Mouse (Mus musculus): ENCODE data around the gene Zfp369. TPM values are rescaled to one million over a fixed set of nuclear protein-coding genes. Genes with fewer than 3 reads are reported as not detected.

Zfp369 gene
- polyA plus RNA-seq (2012; rRNA removed) = 13.3 and 16.7 TPM in 2 replicates

DNA sequence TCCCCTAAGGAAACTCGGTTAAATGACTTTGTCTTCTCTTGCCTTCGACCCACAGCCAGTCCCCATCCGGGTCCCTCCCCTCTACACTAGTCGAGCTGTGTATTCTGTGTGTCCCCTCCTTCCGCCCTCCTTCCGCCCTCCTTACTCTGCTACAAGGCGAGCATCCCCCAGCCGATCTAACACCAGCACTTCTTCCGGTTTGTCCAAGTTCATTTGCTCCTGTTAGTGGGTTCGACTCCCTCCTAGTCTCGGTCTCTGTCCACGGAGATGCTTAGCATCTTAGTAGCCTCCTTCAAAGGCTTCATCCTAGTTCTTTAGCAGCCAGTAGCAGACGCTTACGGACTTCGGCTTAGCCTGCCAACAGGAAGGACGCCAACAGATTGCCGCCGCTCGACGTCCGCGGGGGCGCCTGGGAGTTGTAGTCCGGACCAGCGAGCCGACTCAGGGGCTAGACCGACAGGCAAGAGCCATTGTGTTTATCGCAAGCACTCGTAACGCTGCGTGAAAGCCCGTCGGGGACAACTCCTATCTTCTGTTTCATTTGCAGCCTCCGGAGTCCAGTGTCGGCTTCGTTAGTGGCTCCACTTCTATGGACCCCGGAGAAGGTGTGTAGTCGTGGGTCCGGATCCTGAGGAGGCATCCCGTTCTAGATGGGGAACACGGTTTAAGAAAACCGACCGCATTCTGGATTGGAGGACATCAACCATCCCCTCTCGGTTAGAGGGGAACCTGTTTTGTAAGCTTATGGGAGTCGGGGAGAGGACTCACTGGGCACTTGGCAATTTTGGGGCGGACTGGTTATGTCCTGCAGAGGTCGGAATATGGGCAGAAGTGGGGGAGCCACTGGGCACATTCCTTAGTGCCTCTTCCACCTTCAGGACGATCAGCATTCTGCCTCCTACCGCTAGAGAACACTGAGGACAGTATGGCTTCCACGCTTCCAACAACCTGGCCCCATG is at the start of gene Zfp369:
Zfp369 (plus strand) TSS at position 432 of the 959 bp plus-strand sequence.
- Histone ChIP-seq H3K4me1 (ENCODE audit: control insufficient read depth, insufficient read depth, low read length) (peaks cover 5% of the 10 kb centered on the region; the same call in 1 of the 2 replicates), H3K4me3 (replicated peaks; ENCODE audit: extremely low read depth, low read depth, low read length) (peak within 1 kb of the TSS; percentile 87)
- DNase-seq = peak; percentile 93
- WGBS = under 1% methylated on average over 50 of the region's 50 CpGs
- TF ChIP-seq CTCF (IDR thresholded peaks at IDR 0.05; ENCODE audit: insufficient read depth, low read length) (no peak), POLR2A (IDR thresholded peaks at IDR 0.05; ENCODE audit: borderline replicate concordance, extremely low read depth, low read depth, low read length) (peak; percentile 71; the same call in 1 of the 2 replicates)

DNA sequence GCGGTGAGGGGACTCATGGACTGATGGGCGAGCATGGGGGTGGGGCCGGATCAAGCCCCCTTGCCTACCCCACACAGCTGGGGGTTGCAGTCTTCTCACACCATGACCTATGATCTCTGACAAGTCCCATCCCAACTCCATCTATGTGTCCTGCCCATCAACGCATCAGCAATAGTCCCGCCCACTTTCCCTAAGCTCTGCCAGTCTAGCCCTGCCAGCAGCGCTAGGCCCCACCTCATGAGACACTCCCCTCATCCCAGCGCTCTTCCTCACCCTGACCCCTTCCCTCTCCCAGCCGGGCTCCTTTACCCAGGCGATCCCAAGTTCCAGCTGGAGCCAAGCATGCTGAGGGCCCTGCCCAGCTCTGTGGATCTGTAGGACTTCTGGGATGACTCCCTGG is 41.4 kb upstream of the Zfp369 start:
- 67% methylated on average over 9 of the region's 9 CpGs for WGBS
- no peak for DNase-seq
- Histone ChIP-seq H3K4me3 (replicated peaks; ENCODE audit: extremely low read depth, low read depth, low read length) (no peak overlapping the region), H3K4me1 (ENCODE audit: control insufficient read depth, insufficient read depth, low read length) (peaks cover 4% of the 10 kb centered on the region; the same call in 1 of the 2 replicates)
- TF ChIP-seq CTCF (IDR thresholded peaks at IDR 0.05; ENCODE audit: insufficient read depth, low read length) (no peak), POLR2A (IDR thresholded peaks at IDR 0.05; ENCODE audit: borderline replicate concordance, extremely low read depth, low read depth, low read length) (no peak)

DNA sequence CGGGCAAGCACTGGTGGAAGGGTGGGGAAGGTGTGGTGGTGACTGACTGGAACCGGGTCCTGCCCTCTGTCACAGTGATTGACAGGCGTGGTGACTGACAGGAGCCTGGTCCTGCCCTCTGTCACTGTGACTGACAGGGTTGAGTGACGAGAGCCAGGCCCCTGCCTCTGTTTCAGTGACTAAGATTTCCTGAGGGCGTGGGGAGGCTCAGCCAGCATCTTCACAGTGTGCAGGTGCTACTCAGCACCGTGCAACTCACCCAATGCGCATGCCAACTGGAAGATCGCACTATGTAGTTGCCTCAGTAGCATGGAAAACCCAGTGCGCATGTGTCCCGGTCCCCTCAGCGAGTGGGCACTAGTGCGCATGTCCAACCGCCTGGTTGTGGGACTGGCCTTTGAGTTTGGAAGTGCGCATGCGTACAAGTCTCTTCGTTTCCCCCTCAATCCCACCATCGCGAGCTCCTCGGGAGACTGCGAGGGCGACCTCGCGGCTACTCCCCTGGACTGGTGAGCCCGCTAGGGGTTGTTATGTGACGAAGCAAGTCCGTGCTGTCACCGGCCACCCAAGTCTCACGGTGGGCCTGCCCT is 38.0 kb upstream of the Zfp369 start:
- WGBS = under 1% methylated on average over 28 of the region's 28 CpGs

DNA sequence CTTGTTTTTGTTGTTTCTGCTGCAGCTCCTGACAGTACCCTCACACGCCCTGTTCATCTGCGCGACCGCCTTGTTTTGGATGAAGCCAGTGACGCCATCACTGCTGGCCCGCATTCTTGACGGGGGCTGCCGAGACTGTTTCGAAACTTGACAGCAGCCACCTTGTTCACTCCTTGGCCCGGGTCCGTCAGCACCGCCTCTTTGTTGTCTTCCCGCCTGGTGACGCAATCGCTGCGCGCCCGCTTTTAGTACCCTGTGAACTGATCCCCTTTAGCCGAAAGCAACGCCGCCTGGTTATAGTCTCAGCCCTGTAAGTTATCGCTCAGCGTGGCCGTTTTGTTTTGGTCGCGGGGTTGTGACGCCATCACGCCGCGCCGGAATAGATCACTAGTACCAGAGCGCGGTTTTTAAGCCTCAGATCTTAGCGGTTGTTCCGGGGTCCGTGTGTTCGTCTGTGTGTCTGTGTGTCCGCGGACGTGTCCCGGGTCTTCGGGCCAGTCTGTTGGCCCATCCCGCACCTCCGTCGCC is 37.5 kb upstream of the Zfp369 start:
- DNase-seq = peak; percentile 94
- Histone ChIP-seq H3K4me1 (ENCODE audit: control insufficient read depth, insufficient read depth, low read length) (peaks cover 4% of the 10 kb centered on the region; the same call in 1 of the 2 replicates), H3K4me3 (replicated peaks; ENCODE audit: extremely low read depth, low read depth, low read length) (peak overlapping the region; percentile 84)
- peak; percentile 44; the same call in 1 of the 2 replicates for TF ChIP-seq POLR2A (IDR thresholded peaks at IDR 0.05; ENCODE audit: borderline replicate concordance, extremely low read depth, low read depth, low read length)
- TF ChIP-seq CTCF (IDR thresholded peaks at IDR 0.05; ENCODE audit: insufficient read depth, low read length) = no peak
- under 1% methylated on average over 45 of the region's 45 CpGs for WGBS

More for the DNA sequence above, 38.0 kb upstream of the Zfp369 start:
- H3K4me3 ChIP-seq (replicated peaks; ENCODE audit: extremely low read depth, low read depth, low read length) = peak overlapping the region; percentile 84
- peaks cover 4% of the 10 kb centered on the region; the same call in 1 of the 2 replicates for H3K4me1 ChIP-seq (ENCODE audit: control insufficient read depth, insufficient read depth, low read length)
- TF ChIP-seq CTCF (IDR thresholded peaks at IDR 0.05; ENCODE audit: insufficient read depth, low read length) = no peak
- peak; percentile 79; the same call in 1 of the 2 replicates for TF ChIP-seq POLR2A (IDR thresholded peaks at IDR 0.05; ENCODE audit: borderline replicate concordance, extremely low read depth, low read depth, low read length)
- peak; percentile 92 for DNase-seq

DNA sequence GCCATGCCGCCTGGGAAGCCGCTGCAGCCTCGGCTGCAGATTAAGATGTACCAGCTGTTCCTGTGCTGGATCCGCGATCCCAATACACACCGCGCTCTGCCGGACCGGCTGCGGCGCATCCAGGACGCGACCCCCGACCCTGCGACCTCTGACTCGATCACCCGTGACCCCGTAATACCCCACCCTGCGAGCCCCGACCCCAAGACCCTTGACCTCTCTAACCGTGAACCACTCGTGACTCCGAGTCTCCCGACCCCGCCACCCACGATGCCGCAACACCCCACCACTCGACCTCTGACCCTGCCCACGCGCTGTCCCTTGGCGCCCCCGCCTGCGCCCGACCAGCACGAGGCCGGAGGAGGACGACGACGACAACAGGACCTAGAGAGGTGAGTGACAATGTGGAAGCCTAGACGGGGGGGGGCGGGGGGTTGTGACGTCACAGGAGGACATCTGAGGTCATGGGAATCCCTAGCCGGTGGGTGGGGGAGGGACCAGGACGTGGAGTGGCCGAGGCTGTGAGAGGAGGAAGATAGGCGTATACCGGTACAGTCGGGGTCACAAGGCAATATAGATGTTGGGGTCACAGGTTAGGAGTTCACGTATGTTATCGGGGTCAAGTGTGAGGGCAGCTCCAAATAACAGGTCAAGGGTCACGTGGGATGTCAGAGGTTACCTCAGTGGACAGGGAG is 36.8 kb upstream of the Zfp369 start:
- 3% methylated on average over 51 of the region's 51 CpGs for WGBS
- H3K4me3 ChIP-seq (replicated peaks; ENCODE audit: extremely low read depth, low read depth, low read length) = peak overlapping the region; percentile 84
- peaks cover 4% of the 10 kb centered on the region; the same call in 1 of the 2 replicates for H3K4me1 ChIP-seq (ENCODE audit: control insufficient read depth, insufficient read depth, low read length)
- DNase-seq = no peak
- no peak for TF ChIP-seq CTCF (IDR thresholded peaks at IDR 0.05; ENCODE audit: insufficient read depth, low read length)
- no peak for TF ChIP-seq POLR2A (IDR thresholded peaks at IDR 0.05; ENCODE audit: borderline replicate concordance, extremely low read depth, low read depth, low read length)

DNA sequence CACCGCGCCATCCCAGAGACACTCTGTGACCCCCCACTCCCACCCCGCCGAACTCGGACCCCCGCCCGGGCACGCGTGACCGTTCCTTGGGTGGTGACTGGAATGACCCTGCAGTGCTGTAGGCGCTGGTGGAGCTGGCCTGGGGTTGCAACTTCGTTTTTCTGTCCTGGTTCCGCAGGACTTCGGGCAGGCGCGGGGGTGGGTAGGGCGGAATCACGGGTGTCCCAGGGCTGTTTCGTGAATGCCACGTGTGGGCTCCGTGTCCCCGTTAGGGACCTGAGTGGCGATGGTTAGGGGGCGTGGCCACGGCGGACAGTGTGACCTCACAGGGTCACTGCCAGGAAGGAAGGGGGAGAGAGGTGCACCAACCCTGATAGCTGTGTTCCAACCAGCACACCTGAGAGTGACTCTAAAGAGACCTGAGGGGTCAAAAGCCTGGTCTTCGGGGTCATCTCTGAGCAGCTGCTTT is 36.3 kb upstream of the Zfp369 start:
- DNase-seq = no peak
- WGBS = 32% methylated on average over 27 of the region's 27 CpGs
- TF ChIP-seq CTCF (IDR thresholded peaks at IDR 0.05; ENCODE audit: insufficient read depth, low read length) (no peak), POLR2A (IDR thresholded peaks at IDR 0.05; ENCODE audit: borderline replicate concordance, extremely low read depth, low read depth, low read length) (no peak)
- Histone ChIP-seq H3K4me3 (replicated peaks; ENCODE audit: extremely low read depth, low read depth, low read length) (peak overlapping the region; percentile 25), H3K4me1 (ENCODE audit: control insufficient read depth, insufficient read depth, low read length) (peaks cover 4% of the 10 kb centered on the region; the same call in 1 of the 2 replicates)

DNA sequence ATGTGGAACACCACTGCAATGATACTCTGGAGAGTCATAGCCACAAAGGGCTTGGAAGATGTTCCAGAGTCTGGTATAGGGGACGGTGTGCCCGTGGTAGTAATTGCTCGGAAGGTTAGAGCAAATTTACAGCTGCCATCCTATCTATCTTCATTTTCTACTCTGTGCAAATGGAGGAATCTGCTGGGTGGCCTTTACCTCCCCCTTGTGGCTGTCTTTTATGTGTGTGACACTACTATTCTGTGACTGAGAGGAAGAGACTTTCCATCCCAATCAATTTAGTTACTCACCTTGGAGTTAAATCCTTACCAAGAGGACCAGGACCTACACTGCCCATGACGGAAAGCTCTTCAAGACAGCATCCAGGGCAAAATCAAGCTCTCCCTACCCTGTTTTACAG is 35.3 kb upstream of the Zfp369 start:
- 91% methylated on average over 4 of the region's 4 CpGs for WGBS
- no peak for DNase-seq

DNA sequence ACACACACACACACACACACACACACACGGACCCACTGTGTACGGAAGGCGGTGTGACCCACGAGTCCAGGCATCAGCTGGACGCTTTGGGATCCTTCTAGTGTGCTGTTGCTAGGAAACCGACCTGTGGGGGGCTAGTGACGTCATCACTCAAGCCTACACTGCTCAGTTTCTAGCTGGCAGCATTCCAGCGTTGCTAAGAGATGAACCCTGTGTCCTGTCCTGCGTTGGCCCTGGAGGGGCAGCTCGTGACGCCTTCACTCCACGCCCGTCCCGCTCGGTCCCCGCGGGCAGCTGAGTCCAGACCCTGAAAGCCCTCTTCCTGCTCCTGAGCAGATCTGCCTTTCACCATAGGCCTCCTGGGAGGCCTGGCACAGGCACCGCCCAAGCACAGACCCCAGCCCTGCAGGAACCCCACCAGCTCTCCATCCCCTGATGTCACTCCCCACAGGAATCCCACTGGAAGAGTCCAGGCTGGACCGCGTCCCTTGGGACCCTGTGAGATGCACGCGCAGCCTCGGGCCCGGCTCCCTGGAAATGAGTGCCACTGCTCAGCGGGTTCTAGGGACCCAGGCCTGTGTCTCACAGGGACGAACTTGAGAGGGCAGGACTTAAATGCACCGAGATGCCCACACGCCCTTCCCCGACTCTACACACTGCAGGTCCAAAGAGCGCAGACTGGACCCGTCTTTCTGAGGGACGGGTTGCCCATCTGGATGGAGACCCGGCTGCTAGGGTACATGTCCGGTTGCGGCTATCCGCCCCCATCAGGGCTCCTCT is 20.2 kb upstream of the Zfp369 start:
- no peak for DNase-seq
- 18% methylated on average over 36 of the region's 36 CpGs for WGBS
- no peak for TF ChIP-seq CTCF (IDR thresholded peaks at IDR 0.05; ENCODE audit: insufficient read depth, low read length)
- no peak for TF ChIP-seq POLR2A (IDR thresholded peaks at IDR 0.05; ENCODE audit: borderline replicate concordance, extremely low read depth, low read depth, low read length)
- Histone ChIP-seq H3K4me3 (replicated peaks; ENCODE audit: extremely low read depth, low read depth, low read length) (no peak overlapping the region), H3K4me1 (ENCODE audit: control insufficient read depth, insufficient read depth, low read length) (no peaks in the 10 kb centered on the region)

More for the DNA sequence above, 35.3 kb upstream of the Zfp369 start:
- Histone ChIP-seq H3K4me1 (ENCODE audit: control insufficient read depth, insufficient read depth, low read length) (peaks cover 4% of the 10 kb centered on the region; the same call in 1 of the 2 replicates), H3K4me3 (replicated peaks; ENCODE audit: extremely low read depth, low read depth, low read length) (no peak overlapping the region)
- TF ChIP-seq CTCF (IDR thresholded peaks at IDR 0.05; ENCODE audit: insufficient read depth, low read length) = no peak
- no peak for TF ChIP-seq POLR2A (IDR thresholded peaks at IDR 0.05; ENCODE audit: borderline replicate concordance, extremely low read depth, low read depth, low read length)
